Mouse (Mus musculus): Measurements from ENCODE around the gene Slc16a1. TPM values are rescaled to one million over a fixed set of nuclear protein-coding genes. Genes with fewer than 3 reads are reported as not detected.
"Not testable (repeated sequence)": the region's sequence is repeated elsewhere in the genome, so short reads cannot be mapped to it uniquely, and the experiment has no call there.

Slc16a1 gene
- polyA plus RNA-seq, 1 experiment from 2014 or later = 29.7 TPM

DNA sequence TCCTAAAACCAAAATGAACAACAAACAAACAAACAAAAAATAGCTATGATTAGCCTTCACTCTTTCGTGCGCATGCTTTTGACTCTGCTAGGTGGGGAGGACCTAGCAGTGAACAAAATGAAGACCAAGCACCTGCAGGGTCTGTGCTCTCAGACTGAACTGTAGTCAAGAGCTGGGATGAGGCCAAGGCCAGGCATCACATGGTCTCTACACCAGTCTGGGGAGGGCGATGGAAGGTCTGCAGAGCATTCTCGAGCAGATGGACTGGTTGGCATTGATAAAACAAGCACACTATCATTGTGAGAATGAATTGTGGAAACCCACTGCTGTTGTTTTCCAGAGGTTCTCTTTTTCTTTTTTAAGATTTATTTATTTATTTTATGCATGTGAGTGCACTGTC lies 65.5 kb downstream of the Slc16a1 start:
- Histone ChIP-seq H3K4me1 (replicated peaks) (peaks cover 3% of the 10 kb centered on the region; the same call in 1 of the 2 replicates), H3K27ac (no peak overlapping the region), H3K27me3 (ENCODE audit: insufficient read depth, poor library complexity, severe bottlenecking) (no peaks in the 10 kb centered on the region), H3K36me3 (no peaks in the 10 kb centered on the region), H3K4me3 (no peak overlapping the region), H3K9me3 (no peaks in the 10 kb centered on the region)
- 95% methylated on average over 4 of the region's 4 CpGs for WGBS
- DNase-seq (ENCODE audit: low spot score) = no peak

DNA sequence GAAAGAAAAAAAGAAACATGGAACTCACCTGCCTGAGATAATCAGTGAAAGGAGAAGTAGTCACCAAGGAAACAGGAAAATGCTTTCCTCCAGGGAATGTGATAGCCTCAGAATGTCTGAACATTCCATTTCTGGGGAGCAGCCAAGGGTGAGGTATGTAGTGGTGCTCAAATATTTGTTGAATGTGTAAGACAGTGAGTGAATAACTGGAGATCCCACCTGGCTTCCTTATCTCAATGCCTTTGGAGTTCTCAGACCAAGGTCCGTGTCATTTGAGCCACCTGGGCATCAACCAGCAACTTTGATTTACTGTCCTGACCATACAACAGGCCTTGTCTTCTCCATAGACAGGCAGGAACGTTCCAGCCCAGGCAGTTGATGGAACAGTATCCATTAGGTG lies 68.0 kb downstream of the Slc16a1 start:
- 86% methylated on average over 2 of the region's 2 CpGs for WGBS
- H3K4me1 ChIP-seq (replicated peaks) = no peaks in the 10 kb centered on the region
- H3K4me3 ChIP-seq = no peak overlapping the region
- DNase-seq (ENCODE audit: low spot score) = no peak
- no peaks in the 10 kb centered on the region for H3K27me3 ChIP-seq (ENCODE audit: insufficient read depth, poor library complexity, severe bottlenecking)
- H3K36me3 ChIP-seq = no peaks in the 10 kb centered on the region
- no peak overlapping the region for H3K27ac ChIP-seq
- H3K9me3 ChIP-seq = no peaks in the 10 kb centered on the region

DNA sequence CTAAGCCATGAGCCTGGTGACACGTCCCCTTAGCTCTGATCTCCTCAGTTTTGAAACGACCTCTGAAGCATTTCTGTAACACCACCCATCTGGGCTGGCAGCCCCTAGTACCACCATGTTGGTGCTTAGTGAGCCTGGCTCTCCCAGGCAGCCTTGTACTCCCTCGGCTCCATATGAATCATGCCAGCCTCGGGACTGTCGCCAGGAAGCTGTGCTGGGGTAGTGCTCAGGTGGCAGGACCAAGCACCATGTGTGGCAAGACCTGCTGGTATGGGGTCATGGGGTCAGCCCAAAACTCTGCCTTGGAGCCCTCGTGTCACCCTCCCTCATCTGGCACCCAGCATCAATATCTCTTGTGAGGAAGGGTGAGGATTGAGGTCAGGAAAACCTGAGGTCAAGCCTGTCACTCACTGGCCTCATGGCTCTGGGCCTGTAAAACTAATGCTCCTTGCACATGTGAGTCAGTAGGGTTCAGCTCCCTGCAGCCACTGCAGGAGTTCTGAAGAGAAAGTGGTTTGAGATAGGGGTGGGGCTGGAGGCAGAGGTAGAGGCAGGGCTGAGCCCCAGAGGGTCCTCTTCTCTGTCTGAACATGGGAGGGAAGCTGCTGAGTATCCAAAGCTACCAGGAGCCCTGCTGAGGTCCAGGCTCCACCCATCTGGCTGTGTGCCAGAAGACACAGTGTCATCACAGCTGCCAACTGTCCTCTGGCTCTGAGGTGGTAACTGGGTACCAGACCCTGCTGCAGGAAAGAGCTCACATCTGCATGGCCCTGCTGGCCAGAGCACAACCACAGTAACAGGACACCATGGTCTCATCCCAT lies 68.7 kb downstream of the Slc16a1 start:
- DNase-seq (ENCODE audit: low spot score); H3K27ac ChIP-seq; H3K4me1 ChIP-seq (replicated peaks); H3K4me3 ChIP-seq; H3K27me3 ChIP-seq (ENCODE audit: insufficient read depth, poor library complexity, severe bottlenecking); H3K36me3 ChIP-seq; H3K9me3 ChIP-seq: not testable (repeated sequence)
- WGBS = 66% methylated on average over 6 of the region's 6 CpGs

DNA sequence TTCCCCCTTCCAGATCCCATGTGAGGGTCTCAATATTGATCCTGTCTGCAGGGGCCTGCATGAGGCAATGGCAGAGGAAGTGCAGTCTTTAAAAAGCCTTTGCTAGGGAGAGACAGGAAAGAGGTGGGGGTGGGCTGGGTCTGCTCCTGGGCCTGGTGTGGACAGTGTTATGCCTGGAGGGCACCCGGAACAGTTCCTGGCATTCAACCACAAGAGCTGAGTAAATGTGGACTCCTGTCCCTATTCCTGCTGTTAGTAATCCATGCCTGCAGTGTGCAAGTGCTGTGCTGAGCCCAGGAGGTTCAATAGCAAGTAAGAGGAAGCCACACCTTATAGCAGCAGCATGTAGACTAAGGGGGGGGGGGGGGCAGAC lies 69.3 kb downstream of the Slc16a1 start:
- not testable (repeated sequence) for H3K4me3 ChIP-seq; H3K36me3 ChIP-seq; H3K9me3 ChIP-seq; DNase-seq (ENCODE audit: low spot score); H3K27me3 ChIP-seq (ENCODE audit: insufficient read depth, poor library complexity, severe bottlenecking); H3K27ac ChIP-seq; H3K4me1 ChIP-seq (replicated peaks)
- 74% methylated on average over 1 of the region's 1 CpGs for WGBS

Other genes starting within 250 kb of the Slc16a1 start
- 16.7 and 20.4 TPM in 2 replicates for gene Lrig2, start 126.8 kb upstream of the Slc16a1 start, polyA plus RNA-seq (2016; fragmentation: Nextera tagmentation; extraction: Ambion mirVana)
- gene Ppm1j, start 142.4 kb downstream of the Slc16a1 start, polyA plus RNA-seq (2016; fragmentation: Nextera tagmentation; extraction: Ambion mirVana) = 1.8 and 3.1 TPM in 2 replicates
- gene Fam19a3, start 143.2 kb downstream of the Slc16a1 start, polyA plus RNA-seq (2016; fragmentation: Nextera tagmentation; extraction: Ambion mirVana) = 0.05 and 0.46 TPM in 2 replicates
- gene Rhoc, start 149.7 kb downstream of the Slc16a1 start, polyA plus RNA-seq (2016; fragmentation: Nextera tagmentation; extraction: Ambion mirVana) = 102 and 107 TPM in 2 replicates
- gene Mov10, start 179.9 kb downstream of the Slc16a1 start, polyA plus RNA-seq (2016; fragmentation: Nextera tagmentation; extraction: Ambion mirVana) = 17.0 and 19.8 TPM in 2 replicates
- 28.7 and 33.7 TPM in 2 replicates for gene St7l, start 225.3 kb downstream of the Slc16a1 start, polyA plus RNA-seq (2016; fragmentation: Nextera tagmentation; extraction: Ambion mirVana)
- 188 and 212 TPM in 2 replicates for gene Capza1, start 225.8 kb downstream of the Slc16a1 start, polyA plus RNA-seq (2016; fragmentation: Nextera tagmentation; extraction: Ambion mirVana)